Mouse (Mus musculus): Measurements from ENCODE around the gene Incenp.
"Not testable (repeated sequence)": the region's sequence is repeated elsewhere in the genome, so short reads cannot be mapped to it uniquely, and the experiment has no call there.

The Incenp gene

GRCm38 (mm10) chr19:9918176-9918861 is 19.0 kb upstream of the Incenp start:
- DNase-seq: no peak

GRCm38 (mm10) chr19:9917727-9918126 is 18.4 kb upstream of the Incenp start:
- DNase-seq: no peak

GRCm38 (mm10) chr19:9915935-9916334 is 16.6 kb upstream of the Incenp start:
- DNase-seq: peak; percentile 70

- DNase-seq: no peak
Observed at GRCm38 (mm10) chr19:9914346-9914745, 15.0 kb upstream of the Incenp start.

GRCm38 (mm10) chr19:9913784-9914183 is 14.4 kb upstream of the Incenp start:
- no peak for DNase-seq

- peak; percentile 56 for DNase-seq
Observed at GRCm38 (mm10) chr19:9911314-9911754, 12.0 kb upstream of the Incenp start.

GRCm38 (mm10) chr19:9909351-9909750 is 10.0 kb upstream of the Incenp start:
- DNase-seq: no peak

- not testable (repeated sequence) for DNase-seq
Observed at GRCm38 (mm10) chr19:9900696-9901095, 1.3 kb upstream of the Incenp start.

- no peak for DNase-seq
Observed at GRCm38 (mm10) chr19:9899780-9900146, 412 bp upstream of the Incenp start.

- no peak for DNase-seq
Observed at GRCm38 (mm10) chr19:9898339-9899066, 848 bp downstream of the Incenp start.

- DNase-seq: no peak
Observed at GRCm38 (mm10) chr19:9896067-9896466, 3.3 kb downstream of the Incenp start.

- no peak for DNase-seq
Observed at GRCm38 (mm10) chr19:9886771-9887170, 12.6 kb downstream of the Incenp start.

- no peak for DNase-seq
Observed at GRCm38 (mm10) chr19:9886348-9886747, 13.0 kb downstream of the Incenp start.

GRCm38 (mm10) chr19:9878186-9878835 is 21.0 kb downstream of the Incenp start:
- no peak for DNase-seq

GRCm38 (mm10) chr19:9865466-9865865 is 33.9 kb downstream of the Incenp start:
- no peak for DNase-seq

GRCm38 (mm10) chr19:9864856-9865255 is 34.5 kb downstream of the Incenp start:
- no peak for DNase-seq

- DNase-seq: not testable (repeated sequence)
Observed at GRCm38 (mm10) chr19:9860821-9861220, 38.5 kb downstream of the Incenp start.

GRCm38 (mm10) chr19:9849368-9850075 is 49.8 kb downstream of the Incenp start:
- DNase-seq: not testable (repeated sequence)

GRCm38 (mm10) chr19:9847262-9847661 is 52.1 kb downstream of the Incenp start, which contains the start of gene Scgb2a2:
Gene Scgb2a2 (plus strand): TSS chr19:9847562.
- no peak for DNase-seq

- DNase-seq: no peak
Observed at GRCm38 (mm10) chr19:9837341-9837715, 62.0 kb downstream of the Incenp start.

- peak; percentile 56 for DNase-seq
Observed at GRCm38 (mm10) chr19:9836581-9837340, 62.6 kb downstream of the Incenp start.

Data from kidney, adult 18-20 months (tissue).